Mouse (Mus musculus) hindbrain, embryonic 11.5 days (tissue): ENCODE measurements at regions not wholly inside any gene's neighbourhood (a gene's known extent, or its start where the extent isn't known, plus 50 kb on each side); places are given as distances from the start of the nearest gene placed in this dataset.
"Not testable (repeated sequence)": the region's sequence is repeated elsewhere in the genome, so short reads cannot be mapped to it uniquely, and the experiment has no call there.

Experiments used
- ATAC-seq: fragments of 200-750 bp; cut with Nextera tagmentation; 2 replicates; pipeline ENCODE4 v1.8.0; 2017; ENCODE audit warnings: mild to moderate bottlenecking, moderate TSS enrichment, moderate library complexity; ENCODE audit not compliant: low FRiP score
- DNase-seq: peaks from one replicate; pipeline ENCODE4 v3.0.0-alpha.2; 2015; ENCODE audit warnings: low spot score
- H3K27ac ChIP-seq: fragments of 300-500 bp; sonication (generic); 2 replicates; pipeline ENCODE4 v1.5.1; 2014; ENCODE audit warnings: mild to moderate bottlenecking, low read depth, low read length
- H3K27me3 ChIP-seq: fragments of 300-500 bp; sonication (generic); 2 replicates; pipeline ENCODE4 v1.6.1; 2014; ENCODE audit warnings: mild to moderate bottlenecking, low read length, moderate library complexity, mixed read lengths; ENCODE audit not compliant: control insufficient read depth, insufficient read depth
- H3K36me3 ChIP-seq: fragments of 300-500 bp; sonication (generic); 2 replicates; pipeline ENCODE4 v1.6.1; 2014; ENCODE audit warnings: mild to moderate bottlenecking, low read length, moderate library complexity, mixed read lengths; ENCODE audit not compliant: control insufficient read depth, insufficient read depth
- H3K4me1 ChIP-seq: fragments of 300-500 bp; sonication (generic); replicated peaks from 2 replicates; pipeline ENCODE4 v1.6.1; 2014; ENCODE audit warnings: low read length, mixed read lengths; ENCODE audit not compliant: control insufficient read depth, insufficient read depth
- H3K4me2 ChIP-seq: fragments of 300-500 bp; sonication (generic); replicated peaks from 2 replicates; pipeline ENCODE4 v1.6.1; 2014; ENCODE audit warnings: mild to moderate bottlenecking, low read depth, low read length
- H3K4me3 ChIP-seq: fragments of 300-500 bp; sonication (generic); 2 replicates; pipeline ENCODE4 v1.5.1; 2014; ENCODE audit warnings: low read depth, low read length
- H3K9ac ChIP-seq: fragments of 300-500 bp; sonication (generic); 2 replicates; pipeline ENCODE4 v1.6.1; 2014; ENCODE audit warnings: low read depth, low read length
- H3K9me3 ChIP-seq: fragments of 300-500 bp; sonication (generic); 2 replicates; pipeline ENCODE4 v1.6.1; 2016; ENCODE audit warnings: low read length; ENCODE audit not compliant: control insufficient read depth
- WGBS: fragments of 180-500 bp; shearing (Covaris S2); extraction: QIAGEN DNeasy Blood & Tissue Kit; methylation state at CpG from one replicate; pipeline ENCODE4 v1.1.7; 2014; 5-methylcytosine and 5-hydroxymethylcytosine counted together

GRCm38 (mm10) chr15:38434239-38434638, 1008.9 kb downstream of the 4930447A16Rik start:
- not testable (repeated sequence) for H3K27ac ChIP-seq, H3K4me1 ChIP-seq, H3K27me3 ChIP-seq, H3K9ac ChIP-seq, DNase-seq, H3K36me3 ChIP-seq, H3K9me3 ChIP-seq, H3K4me2 ChIP-seq, ATAC-seq, H3K4me3 ChIP-seq
- WGBS = 93% methylated on average over 2 of the region's 2 CpGs
